Mouse (Mus musculus): ENCODE results near the gene Cpne8.
"Not testable (repeated sequence)": the region's sequence is repeated elsewhere in the genome, so short reads cannot be mapped to it uniquely, and the experiment has no call there.

Cpne8 gene

GRCm38 (mm10) chr15:90616116-90616798 lies 63.0 kb downstream of the Cpne8 start:
- DNase-seq (ENCODE audit: low read depth, low spot score): no peak

GRCm38 (mm10) chr15:90610767-90611166 lies 68.5 kb downstream of the Cpne8 start:
- not testable (repeated sequence) for DNase-seq (ENCODE audit: low read depth, low spot score)

DNA sequence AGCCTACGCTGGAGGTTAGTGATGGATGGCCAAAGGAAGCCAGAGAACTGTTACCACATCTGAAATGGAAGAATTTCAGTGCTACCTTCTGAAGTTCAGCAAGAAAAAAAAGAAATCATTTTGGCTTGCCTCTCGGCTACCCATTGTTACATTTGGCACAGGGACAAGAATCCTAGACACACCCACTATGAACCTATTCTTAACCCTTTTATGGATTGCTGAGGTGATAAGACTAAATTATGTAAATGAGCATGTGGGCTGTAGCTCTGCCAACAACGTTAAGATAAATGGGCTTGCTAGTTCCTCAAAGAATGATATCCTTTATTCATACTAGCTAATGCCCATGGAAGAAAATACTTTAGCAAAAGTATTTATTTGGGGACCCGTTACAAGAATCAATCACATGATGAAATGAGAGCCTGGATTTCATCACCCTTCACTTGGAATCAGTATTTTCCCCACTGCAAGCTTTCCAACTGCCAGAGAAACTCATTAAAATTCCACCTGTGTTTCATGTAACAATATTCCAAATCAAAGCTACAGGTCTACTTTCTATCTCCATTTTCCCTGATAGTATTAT lies 69.3 kb downstream of the Cpne8 start:
- no peak for DNase-seq (ENCODE audit: low read depth, low spot score)

DNA sequence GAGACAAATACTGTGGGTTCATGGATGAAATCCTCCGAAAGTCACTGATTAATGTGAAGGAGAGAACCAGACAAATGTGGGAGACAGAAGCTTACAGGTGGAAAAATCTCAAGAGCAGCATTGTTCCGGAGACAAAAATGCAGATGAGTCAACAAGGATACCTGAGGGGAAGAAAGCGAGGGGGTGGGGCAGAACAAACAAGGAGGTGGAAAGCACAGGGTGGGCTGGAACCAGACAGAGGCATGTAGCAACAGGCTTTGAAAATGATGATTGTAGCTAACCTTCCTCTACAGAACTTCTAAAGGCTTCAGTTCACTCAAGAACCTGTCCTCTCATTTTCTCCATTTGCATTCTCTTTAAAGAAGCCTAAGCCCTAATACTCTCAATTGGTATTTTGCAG lies 70.9 kb downstream of the Cpne8 start:
- DNase-seq (ENCODE audit: low read depth, low spot score): no peak

GRCm38 (mm10) chr15:90607181-90607580 lies 72.1 kb downstream of the Cpne8 start:
- no peak for DNase-seq (ENCODE audit: low read depth, low spot score)

- DNase-seq (ENCODE audit: low read depth, low spot score): peak; percentile 42
These were observed 75.6 kb downstream of the Cpne8 start for GRCm38 (mm10) chr15:90603676-90604075.

- DNase-seq (ENCODE audit: low read depth, low spot score): no peak
These were observed 81.3 kb downstream of the Cpne8 start for GRCm38 (mm10) chr15:90597715-90598497.

GRCm38 (mm10) chr15:90595592-90595991 lies 83.6 kb downstream of the Cpne8 start:
- no peak for DNase-seq (ENCODE audit: low read depth, low spot score)

- DNase-seq (ENCODE audit: low read depth, low spot score): no peak
These were observed 89.6 kb downstream of the Cpne8 start for GRCm38 (mm10) chr15:90589587-90589986.

- no peak for DNase-seq (ENCODE audit: low read depth, low spot score)
These were observed 101.8 kb downstream of the Cpne8 start for GRCm38 (mm10) chr15:90577402-90577801.

DNA sequence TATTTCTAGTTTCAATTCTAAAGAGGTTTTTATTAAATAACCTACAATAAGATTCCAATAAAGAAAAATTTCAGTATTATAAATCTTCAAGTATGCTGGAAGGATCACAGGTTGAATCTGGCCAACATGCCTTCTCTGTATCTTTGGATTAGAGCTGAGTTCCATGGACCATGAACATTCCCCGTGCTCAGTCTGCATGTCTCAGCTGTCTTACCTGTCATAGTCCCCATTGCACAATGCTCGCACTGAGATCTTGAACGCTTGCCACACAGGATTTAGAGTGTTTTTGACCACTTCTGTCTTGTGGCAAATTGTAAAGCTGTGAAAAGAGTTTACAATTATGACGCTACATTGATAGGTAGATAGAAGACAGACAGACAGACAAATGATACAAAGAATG lies 110.0 kb downstream of the Cpne8 start:
- no peak for DNase-seq (ENCODE audit: low read depth, low spot score)

GRCm38 (mm10) chr15:90568050-90568449 lies 111.2 kb downstream of the Cpne8 start:
- peak; percentile 8 for DNase-seq (ENCODE audit: low read depth, low spot score)

DNA sequence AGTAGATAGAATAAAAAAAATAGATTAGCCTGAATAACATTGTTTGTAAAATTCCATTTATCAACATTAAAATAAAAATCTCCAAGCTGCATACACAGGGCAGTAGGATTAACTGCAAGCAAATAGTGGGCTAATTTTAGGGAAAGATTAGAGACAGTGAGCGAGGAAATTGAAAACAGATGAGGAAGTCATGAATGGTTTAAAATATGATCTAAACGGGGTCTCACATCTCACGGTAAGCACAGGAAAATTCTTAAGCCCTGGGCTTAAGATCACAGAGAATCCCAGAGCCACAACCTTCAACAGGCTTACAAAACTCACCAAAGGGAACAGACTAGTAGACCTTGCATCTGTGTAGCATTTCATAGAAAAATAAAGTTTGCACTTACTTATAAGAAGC lies 115.2 kb downstream of the Cpne8 start:
- no peak for DNase-seq (ENCODE audit: low read depth, low spot score)

GRCm38 (mm10) chr15:90561613-90562012 lies 117.6 kb downstream of the Cpne8 start:
- DNase-seq (ENCODE audit: low read depth, low spot score): peak; percentile 28

DNA sequence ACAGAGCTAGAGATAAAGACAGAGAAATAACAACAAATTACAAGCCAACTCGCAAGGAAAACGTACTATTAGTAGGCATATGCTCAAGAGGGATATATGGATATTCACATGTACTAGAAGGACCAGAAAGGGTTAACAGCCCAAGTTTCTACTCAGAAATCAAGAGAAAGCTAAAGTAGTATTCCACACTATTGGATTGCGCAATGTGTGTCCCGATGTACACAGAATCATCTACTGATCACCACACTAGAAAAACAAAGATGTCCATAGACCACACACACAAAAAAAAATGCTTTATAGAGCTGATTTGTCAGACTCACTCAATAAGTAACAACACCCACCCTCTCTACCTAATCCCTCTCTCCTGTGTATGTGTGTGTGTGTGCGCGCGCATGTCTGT lies 130.6 kb downstream of the Cpne8 start:
- DNase-seq (ENCODE audit: low read depth, low spot score): no peak

GRCm38 (mm10) chr15:90543447-90543846 lies 135.8 kb downstream of the Cpne8 start:
- no peak for DNase-seq (ENCODE audit: low read depth, low spot score)

DNA sequence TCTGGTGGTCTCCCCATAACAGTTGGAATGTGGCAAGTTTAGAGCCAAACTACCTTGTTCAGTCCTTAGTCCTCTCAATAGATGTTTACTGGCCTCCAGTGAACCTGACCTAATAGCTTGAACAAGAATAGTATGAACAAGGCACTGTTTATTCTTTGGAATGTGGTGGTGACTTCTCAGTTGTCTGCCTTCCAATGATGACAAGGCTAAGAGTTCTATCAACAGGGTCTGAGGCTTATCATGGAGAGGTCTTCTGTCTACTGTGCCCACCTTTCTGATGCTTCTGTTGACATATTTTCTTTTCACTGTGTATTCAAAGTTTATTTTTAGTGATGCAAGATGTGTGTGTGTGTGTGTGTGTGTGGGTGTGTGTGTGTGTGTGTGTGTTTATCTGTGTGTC lies 137.1 kb downstream of the Cpne8 start:
- DNase-seq (ENCODE audit: low read depth, low spot score): no peak

- no peak for DNase-seq (ENCODE audit: low read depth, low spot score)
These were observed 142.7 kb downstream of the Cpne8 start for GRCm38 (mm10) chr15:90536311-90537202.

DNA sequence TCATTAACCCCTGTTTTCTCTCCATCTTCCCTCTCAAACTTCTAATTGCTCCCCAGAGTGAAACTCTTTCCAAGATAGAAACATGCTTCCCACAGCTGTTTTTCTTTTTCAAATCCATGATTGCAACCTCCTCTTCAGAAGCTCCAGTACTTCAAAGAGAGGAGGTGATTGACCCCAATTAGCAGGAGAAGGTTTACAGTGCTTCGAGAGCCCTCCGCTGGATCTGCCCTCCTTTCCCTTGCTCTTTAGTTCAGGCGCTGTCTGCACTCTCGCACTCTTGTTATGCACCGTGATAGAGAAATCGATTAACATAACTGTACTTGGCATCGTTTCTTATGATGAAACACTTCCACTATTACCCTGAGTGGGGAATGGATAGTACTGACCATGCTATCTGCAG lies 143.5 kb downstream of the Cpne8 start:
- no peak for DNase-seq (ENCODE audit: low read depth, low spot score)

DNA sequence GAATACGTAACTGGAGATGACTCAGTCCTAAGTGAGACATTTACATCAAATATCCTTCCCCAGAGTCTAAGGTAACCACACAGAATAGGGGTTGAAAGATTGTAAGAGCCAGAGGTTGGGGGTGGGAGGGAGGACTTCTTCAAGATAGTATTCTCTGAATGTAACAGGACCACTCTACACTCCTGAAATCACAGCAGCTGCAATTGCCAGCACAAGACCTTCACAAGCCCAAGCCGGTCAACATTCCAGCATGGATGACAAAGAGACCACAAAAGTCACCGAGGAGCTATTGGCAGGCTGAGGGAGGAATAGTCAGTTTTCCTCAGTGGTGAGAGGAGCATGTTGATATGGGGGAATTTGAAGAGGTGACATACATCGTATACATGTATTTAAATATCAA lies 166.5 kb downstream of the Cpne8 start:
- DNase-seq (ENCODE audit: low read depth, low spot score): no peak

- DNase-seq (ENCODE audit: low read depth, low spot score): no peak
These were observed 182.2 kb downstream of the Cpne8 start for GRCm38 (mm10) chr15:90497080-90497479.

DNA sequence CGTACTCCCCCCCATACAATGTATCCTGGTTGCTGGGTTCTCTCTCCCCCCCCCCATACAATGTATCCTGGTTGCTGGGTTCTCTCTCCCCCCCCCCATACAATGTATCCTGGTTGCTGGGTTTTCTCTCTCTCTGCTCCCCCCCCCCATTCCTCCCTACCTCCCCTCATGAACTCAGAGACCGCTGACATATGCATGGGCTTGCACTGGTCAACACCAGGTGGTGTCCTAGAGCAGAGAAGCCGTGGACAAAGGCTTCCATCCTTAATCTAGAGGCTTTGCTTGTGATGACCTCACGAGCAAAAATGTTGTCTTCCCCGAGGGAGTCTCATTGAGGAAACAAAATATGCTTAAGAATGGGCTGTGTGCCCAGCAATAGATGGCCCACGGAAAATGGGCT lies 187.7 kb downstream of the Cpne8 start:
- DNase-seq (ENCODE audit: low read depth, low spot score): no peak
